Mouse (Mus musculus) neural tube, embryonic 15.5 days (tissue): Measurements from ENCODE around the gene Krt83. TPM values are rescaled to one million over a fixed set of nuclear protein-coding genes. Genes with fewer than 3 reads are reported as not detected.

ENCODE experiments used
- ATAC-seq: fragments of 200-750 bp; cut with Nextera tagmentation; 2 replicates; pipeline ENCODE4 v1.8.0; 2017; ENCODE audit warnings: mild to moderate bottlenecking, moderate TSS enrichment, moderate library complexity; ENCODE audit not compliant: low FRiP score
- H3K27ac ChIP-seq: fragments of 300-500 bp; sonication (generic); replicated peaks from 2 replicates; pipeline ENCODE4 v1.5.1; 2015; ENCODE audit warnings: mild to moderate bottlenecking, inconsistent platforms
- H3K27me3 ChIP-seq: fragments of 300-500 bp; sonication (generic); replicated peaks from 2 replicates; pipeline ENCODE4 v1.6.1; 2015; ENCODE audit warnings: inconsistent platforms
- H3K36me3 ChIP-seq: fragments of 300-500 bp; sonication (generic); 2 replicates; pipeline ENCODE4 v1.6.1; 2015; ENCODE audit warnings: inconsistent platforms
- H3K4me1 ChIP-seq: fragments of 300-500 bp; sonication (generic); 2 replicates; pipeline ENCODE4 v1.6.1; 2015; ENCODE audit warnings: inconsistent platforms
- H3K4me2 ChIP-seq: fragments of 300-500 bp; sonication (generic); 2 replicates; pipeline ENCODE4 v1.6.1; 2015; ENCODE audit warnings: inconsistent platforms, mild to moderate bottlenecking, moderate library complexity
- H3K4me3 ChIP-seq: fragments of 300-500 bp; sonication (generic); replicated peaks from 2 replicates; pipeline ENCODE4 v1.5.1; 2015; ENCODE audit warnings: mild to moderate bottlenecking, inconsistent platforms
- H3K9ac ChIP-seq: fragments of 300-500 bp; sonication (generic); replicated peaks from 2 replicates; pipeline ENCODE4 v1.6.1; 2015; ENCODE audit warnings: mild to moderate bottlenecking, inconsistent platforms
- H3K9me3 ChIP-seq: fragments of 300-500 bp; sonication (generic); replicated peaks from 2 replicates; pipeline ENCODE4 v1.6.1; 2016; ENCODE audit warnings: inconsistent platforms
- WGBS: fragments of 180-500 bp; shearing (Covaris S2); methylation state at CpG from one replicate; pipeline ENCODE4 v1.1.7; 2015; ENCODE audit warnings: mixed read lengths; 5-methylcytosine and 5-hydroxymethylcytosine counted together
- polyA plus RNA-seq: library from polyadenylated mRNA; unstranded; fragments of >200 nt; fragmentation: Nextera tagmentation; extraction: Ambion mirVana; gene quantifications from 2 replicates; pipeline ENCODE4 v1.2.1, GENCODE M21; 2015

Gene Krt83
- polyA plus RNA-seq, 1 experiment from 2014 or later = not detected

DNA sequence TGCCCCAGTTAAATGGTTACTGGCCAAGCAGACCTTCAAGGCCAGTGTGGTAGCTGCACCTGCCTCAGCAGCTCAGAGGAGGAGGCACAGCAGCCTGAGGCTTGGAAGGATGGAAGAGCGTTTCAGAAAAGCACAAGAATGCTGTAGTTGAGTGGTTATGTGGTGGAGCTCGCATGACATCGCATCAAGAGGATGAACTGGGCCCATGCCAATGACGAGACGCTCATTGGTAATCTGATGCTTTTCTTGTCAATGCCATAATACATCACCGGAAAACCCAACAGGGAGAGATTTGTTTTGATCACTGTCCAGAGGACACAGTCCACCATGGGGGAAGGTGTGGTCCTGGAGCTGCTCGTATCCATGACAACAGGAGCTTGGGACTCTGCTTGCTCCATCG lies 4.0 kb upstream of the Krt83 start:
- no peaks in the 10 kb centered on the region for H3K36me3 ChIP-seq
- H3K9ac ChIP-seq = no peak overlapping the region
- no peaks in the 10 kb centered on the region for H3K4me1 ChIP-seq
- no peak for ATAC-seq
- H3K27ac ChIP-seq = no peak overlapping the region
- 88% methylated on average over 8 of the region's 8 CpGs for WGBS
- H3K9me3 ChIP-seq = no peaks in the 10 kb centered on the region
- H3K4me3 ChIP-seq = no peak overlapping the region
- no peak overlapping the region for H3K4me2 ChIP-seq
- no peaks in the 10 kb centered on the region for H3K27me3 ChIP-seq

DNA sequence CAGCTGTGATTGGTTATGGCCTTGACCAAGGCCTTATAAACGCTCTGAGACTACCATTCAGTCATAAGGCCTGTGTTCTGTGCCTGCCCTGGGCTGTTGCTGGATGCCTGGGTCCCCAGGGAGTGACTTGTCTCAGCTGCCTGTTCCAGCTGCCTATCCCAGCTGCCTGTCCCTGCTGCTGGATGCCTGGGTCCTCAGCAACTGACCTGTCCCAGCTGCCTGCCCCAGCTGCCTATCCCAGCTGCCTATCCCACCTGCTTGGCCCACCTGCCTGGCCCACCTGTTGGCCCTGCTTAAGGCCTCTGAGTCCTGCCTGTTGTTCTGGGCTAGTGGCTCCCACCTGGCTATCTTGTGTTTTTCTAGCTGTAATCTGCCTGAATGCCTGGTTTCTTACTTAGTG lies 2.9 kb upstream of the Krt83 start:
- Histone ChIP-seq H3K9me3 (no peaks in the 10 kb centered on the region), H3K4me1 (no peaks in the 10 kb centered on the region), H3K4me2 (no peak overlapping the region), H3K27me3 (no peaks in the 10 kb centered on the region), H3K4me3 (no peak overlapping the region), H3K9ac (no peak overlapping the region), H3K36me3 (no peaks in the 10 kb centered on the region), H3K27ac (no peak overlapping the region)
- 55% methylated on average over 1 of the region's 1 CpGs for WGBS
- ATAC-seq = no peak

DNA sequence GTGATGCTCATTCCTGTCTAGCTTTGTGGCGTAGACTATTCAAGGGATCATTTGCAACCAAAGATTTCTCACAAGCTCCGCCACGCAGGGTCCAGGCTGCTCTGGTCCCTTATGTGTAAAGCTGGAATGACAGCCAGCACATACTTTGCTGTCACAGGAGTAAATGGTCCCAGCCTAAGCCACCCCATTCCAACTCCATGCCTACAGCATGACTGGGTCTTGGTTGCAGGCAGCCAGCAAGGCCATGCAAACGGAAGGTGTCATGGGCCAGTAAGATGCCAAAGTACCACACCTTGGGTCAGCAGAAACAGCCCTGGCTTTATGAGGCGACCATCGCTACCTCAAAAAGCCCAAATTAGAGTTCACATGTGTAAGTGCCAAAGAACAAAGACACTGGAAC lies 2.4 kb upstream of the Krt83 start:
- H3K9me3 ChIP-seq = no peaks in the 10 kb centered on the region
- H3K27ac ChIP-seq = no peak overlapping the region
- H3K4me3 ChIP-seq = no peak overlapping the region
- ATAC-seq = no peak
- no peak overlapping the region for H3K9ac ChIP-seq
- H3K27me3 ChIP-seq = no peaks in the 10 kb centered on the region
- H3K4me2 ChIP-seq = no peak overlapping the region
- 93% methylated on average over 6 of the region's 6 CpGs for WGBS
- H3K4me1 ChIP-seq = no peaks in the 10 kb centered on the region
- H3K36me3 ChIP-seq = no peaks in the 10 kb centered on the region

DNA sequence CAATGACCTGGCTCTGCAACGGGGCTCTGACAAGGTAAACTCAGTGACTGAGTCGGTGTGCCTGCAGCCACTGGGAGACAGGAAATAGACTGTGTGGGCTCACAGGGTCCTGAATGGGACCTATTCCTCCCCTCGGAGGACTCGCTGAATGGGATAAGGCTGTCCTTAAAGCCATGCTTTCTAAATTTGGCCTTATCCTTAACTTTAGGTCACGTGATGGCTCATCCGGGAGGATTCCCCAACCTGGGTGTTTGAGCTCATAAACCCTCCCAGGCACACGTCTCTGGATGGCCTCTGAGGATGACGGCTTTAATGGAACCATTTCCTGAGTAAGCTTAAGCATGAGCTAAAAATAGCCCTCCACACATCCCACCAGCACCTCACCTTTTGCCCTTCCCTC lies 1.4 kb upstream of the Krt83 start:
- Histone ChIP-seq H3K9me3 (no peaks in the 10 kb centered on the region), H3K4me1 (no peaks in the 10 kb centered on the region)
- WGBS = 55% methylated on average over 8 of the region's 8 CpGs

DNA sequence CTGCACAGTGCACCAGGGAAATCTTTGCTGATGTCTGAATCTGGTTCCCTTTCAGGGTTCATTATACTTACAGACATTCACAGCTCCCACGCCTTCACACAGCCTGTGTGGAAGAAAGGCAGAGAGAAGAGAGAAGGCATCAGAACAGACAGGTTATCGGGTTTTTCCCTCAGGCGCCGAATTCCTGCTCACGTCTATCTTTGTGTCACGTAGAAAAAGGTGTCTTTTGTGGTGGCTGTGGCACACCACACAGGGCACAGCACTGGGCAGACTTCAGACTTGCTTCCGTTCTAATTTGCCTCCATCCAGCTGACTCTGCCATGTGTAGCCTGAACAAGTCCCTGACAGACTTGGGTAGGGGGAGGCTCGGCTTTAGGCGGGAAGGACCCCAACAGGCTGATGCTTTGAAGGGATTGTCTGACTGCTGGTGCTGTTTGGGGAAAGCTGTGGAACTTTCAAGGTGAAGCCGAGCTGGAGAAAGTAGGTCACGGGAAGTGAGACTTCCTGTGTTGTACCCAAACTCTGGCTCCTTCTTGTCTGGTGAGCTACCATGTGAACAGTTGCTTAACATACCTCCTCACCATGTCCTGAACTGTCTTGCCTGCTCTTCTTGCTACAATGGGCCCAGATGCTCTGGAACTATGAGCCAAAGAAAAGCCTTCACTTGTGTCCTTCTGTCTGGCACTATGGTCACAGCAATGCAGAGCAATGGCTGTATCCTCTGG lies 5.2 kb downstream of the Krt83 start:
- no peaks in the 10 kb centered on the region for H3K9me3 ChIP-seq
- no peak overlapping the region for H3K4me2 ChIP-seq
- no peak for ATAC-seq
- H3K9ac ChIP-seq = no peak overlapping the region
- H3K27me3 ChIP-seq = no peaks in the 10 kb centered on the region
- no peaks in the 10 kb centered on the region for H3K36me3 ChIP-seq
- no peak overlapping the region for H3K27ac ChIP-seq
- no peaks in the 10 kb centered on the region for H3K4me1 ChIP-seq
- H3K4me3 ChIP-seq = no peak overlapping the region
- 86% methylated on average over 11 of the region's 11 CpGs for WGBS

More for the DNA sequence above, 1.4 kb upstream of the Krt83 start:
- no peaks in the 10 kb centered on the region for H3K27me3 ChIP-seq
- H3K4me3 ChIP-seq = no peak overlapping the region
- H3K4me2 ChIP-seq = no peak overlapping the region
- H3K9ac ChIP-seq = no peak overlapping the region
- H3K36me3 ChIP-seq = no peaks in the 10 kb centered on the region
- no peak overlapping the region for H3K27ac ChIP-seq
- no peak for ATAC-seq

DNA sequence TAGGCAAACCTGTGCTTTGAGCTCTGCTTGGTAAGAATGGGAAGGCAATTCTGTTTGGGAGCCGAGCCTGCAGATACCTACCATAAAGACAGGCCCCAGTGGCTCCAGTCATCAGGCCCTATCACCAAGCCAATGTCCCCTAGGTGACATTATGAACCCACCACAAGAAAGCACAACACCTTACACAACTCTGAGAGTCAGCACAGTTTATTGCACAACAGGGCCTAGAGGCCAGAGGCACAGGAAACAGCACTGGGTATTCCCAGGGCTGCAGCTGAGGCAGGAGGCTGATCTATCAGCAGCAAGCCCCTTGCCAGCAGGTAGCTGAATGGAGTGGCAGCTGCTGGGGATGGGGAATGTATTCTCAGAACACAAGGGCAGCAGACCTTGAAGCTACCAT lies 6.4 kb downstream of the Krt83 start:
- H3K27me3 ChIP-seq = no peaks in the 10 kb centered on the region
- H3K9ac ChIP-seq = no peak overlapping the region
- no peaks in the 10 kb centered on the region for H3K4me1 ChIP-seq
- H3K27ac ChIP-seq = no peak overlapping the region
- no peak overlapping the region for H3K4me2 ChIP-seq
- H3K9me3 ChIP-seq = no peaks in the 10 kb centered on the region
- H3K36me3 ChIP-seq = no peaks in the 10 kb centered on the region
- WGBS = 45% methylated on average over 1 of the region's 1 CpGs
- no peak for ATAC-seq
- no peak overlapping the region for H3K4me3 ChIP-seq

DNA sequence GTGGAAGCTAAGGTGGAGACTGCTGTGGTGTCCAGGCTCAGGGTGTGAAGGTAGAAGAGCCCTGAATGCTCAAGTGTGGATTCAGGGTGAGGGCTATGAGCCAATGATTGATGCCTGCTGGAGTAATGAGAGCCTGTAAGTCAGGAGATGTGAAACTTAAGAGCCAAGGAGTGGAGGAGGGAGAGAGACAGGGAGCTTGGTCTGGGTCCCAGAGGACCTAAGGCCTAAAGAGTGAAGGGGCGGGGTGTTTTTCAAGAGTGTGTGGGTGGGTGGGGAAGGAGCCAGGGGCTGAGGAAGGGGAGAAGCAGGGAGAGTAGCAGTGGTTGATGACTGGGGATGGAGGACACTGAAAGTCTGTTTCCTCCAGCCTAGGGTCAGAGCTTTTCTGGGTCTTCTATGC lies 7.7 kb downstream of the Krt83 start:
- Histone ChIP-seq H3K9me3 (no peaks in the 10 kb centered on the region), H3K4me2 (no peak overlapping the region), H3K36me3 (no peaks in the 10 kb centered on the region), H3K4me1 (peaks cover 12% of the 10 kb centered on the region), H3K4me3 (no peak overlapping the region), H3K27ac (no peak overlapping the region), H3K9ac (no peak overlapping the region), H3K27me3 (peaks cover 2% of the 10 kb centered on the region; the same call in 1 of the 2 replicates)
- ATAC-seq = no peak
- WGBS = 90% methylated on average over 1 of the region's 1 CpGs

DNA sequence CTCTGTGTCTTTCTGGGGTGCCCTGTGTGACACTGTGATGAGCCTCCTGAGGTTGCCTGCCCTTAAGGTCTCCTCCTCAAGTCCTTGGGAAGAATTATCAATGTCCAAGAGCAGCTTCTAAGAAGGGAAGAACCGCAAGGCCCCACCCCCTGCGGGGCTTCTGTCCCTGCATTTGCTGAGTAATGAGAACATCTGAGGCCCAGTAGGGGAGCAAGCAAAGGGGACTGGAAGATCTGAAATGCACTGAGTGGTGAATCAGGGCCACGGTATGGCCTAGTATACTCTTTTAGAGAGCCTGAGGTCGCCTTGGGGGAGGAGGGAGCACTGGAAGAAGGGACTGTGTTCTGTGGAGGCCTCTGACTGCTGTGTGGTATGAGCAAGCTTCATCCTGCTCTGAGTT lies 9.3 kb downstream of the Krt83 start:
- no peak overlapping the region for H3K4me3 ChIP-seq
- WGBS = 45% methylated on average over 4 of the region's 4 CpGs
- no peak overlapping the region for H3K9ac ChIP-seq
- H3K27me3 ChIP-seq = peaks cover 5% of the 10 kb centered on the region; the same call in 1 of the 2 replicates
- H3K4me2 ChIP-seq = no peak overlapping the region
- no peaks in the 10 kb centered on the region for H3K36me3 ChIP-seq
- no peak overlapping the region for H3K27ac ChIP-seq
- no peak for ATAC-seq
- H3K4me1 ChIP-seq = peaks cover 12% of the 10 kb centered on the region
- H3K9me3 ChIP-seq = no peaks in the 10 kb centered on the region

DNA sequence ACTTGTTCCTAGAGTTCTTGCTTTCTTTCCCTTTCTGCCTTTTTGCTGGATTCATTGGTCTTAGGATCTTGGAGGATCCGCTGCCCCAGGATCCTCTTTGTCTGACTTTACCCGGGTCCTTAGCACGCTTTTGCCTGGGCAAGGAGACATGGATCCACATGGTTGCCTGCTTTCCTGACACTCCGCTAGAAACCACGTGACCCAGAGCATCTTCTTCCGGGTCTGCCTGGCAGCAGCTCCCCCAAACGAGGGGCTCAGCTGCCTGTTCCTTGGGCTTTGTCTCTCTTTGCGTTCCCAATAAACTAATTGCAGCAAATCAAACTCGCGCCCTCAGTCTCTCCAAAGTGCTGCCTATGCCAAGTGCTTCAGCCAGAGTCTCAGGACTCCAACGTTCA lies 11.6 kb downstream of the Krt83 start:
- peak overlapping the region; percentile 12; the same call in 1 of the 2 replicates for H3K9ac ChIP-seq
- peak overlapping the region; percentile 71 for H3K4me2 ChIP-seq
- no peak; the same call in 1 of the 2 replicates for ATAC-seq
- peaks cover 12% of the 10 kb centered on the region for H3K4me1 ChIP-seq
- H3K36me3 ChIP-seq = no peaks in the 10 kb centered on the region
- 23% methylated on average over 11 of the region's 11 CpGs for WGBS
- peaks cover 8% of the 10 kb centered on the region; the same call in 1 of the 2 replicates for H3K27me3 ChIP-seq
- no peaks in the 10 kb centered on the region for H3K9me3 ChIP-seq
- H3K27ac ChIP-seq = no peak overlapping the region; the same call in 1 of the 2 replicates
- H3K4me3 ChIP-seq = peak overlapping the region; percentile 28

DNA sequence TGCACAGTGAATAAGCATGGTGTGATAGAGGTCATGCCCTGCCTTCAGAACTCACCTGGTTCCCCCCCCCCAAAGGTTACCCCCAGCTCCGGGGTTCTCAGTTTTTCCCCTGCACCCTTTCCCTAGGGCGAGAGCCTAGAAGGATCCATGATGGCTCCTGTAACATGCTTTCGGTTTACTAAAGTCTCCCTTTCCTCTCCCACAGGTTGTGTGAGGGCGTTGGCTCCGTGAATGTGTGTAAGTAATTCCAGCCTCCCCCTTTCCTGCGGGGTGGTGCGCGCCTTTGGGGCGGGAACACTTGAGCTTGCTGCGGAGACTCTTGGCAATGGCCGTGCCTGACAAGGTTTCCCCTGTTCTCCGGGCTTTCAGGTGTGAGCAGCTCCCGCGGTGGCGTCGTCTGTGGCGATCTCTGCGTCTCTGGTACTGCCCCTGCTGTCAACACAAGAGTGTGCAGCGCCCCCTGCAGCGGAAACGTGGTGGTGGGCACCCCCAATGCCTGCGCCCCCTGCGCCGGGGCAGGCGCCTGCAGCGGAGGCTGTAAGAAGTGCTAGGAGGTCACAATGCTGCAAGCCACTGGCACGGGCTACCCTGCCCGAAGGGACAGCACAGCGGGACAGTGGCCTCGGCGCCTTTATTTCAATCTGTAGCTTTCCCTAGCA lies 12.2 kb downstream of the Krt83 start:
- Histone ChIP-seq H3K9me3 (no peaks in the 10 kb centered on the region), H3K4me2 (peak overlapping the region; percentile 71), H3K4me3 (peak overlapping the region; percentile 28), H3K27me3 (peaks cover 8% of the 10 kb centered on the region; the same call in 1 of the 2 replicates), H3K36me3 (no peaks in the 10 kb centered on the region), H3K9ac (peak overlapping the region; percentile 12; the same call in 1 of the 2 replicates), H3K4me1 (peaks cover 12% of the 10 kb centered on the region), H3K27ac (no peak overlapping the region)
- ATAC-seq = no peak
- whole genome bisulfite sequencing = 9% methylated on average over 31 of the region's 31 CpGs

DNA sequence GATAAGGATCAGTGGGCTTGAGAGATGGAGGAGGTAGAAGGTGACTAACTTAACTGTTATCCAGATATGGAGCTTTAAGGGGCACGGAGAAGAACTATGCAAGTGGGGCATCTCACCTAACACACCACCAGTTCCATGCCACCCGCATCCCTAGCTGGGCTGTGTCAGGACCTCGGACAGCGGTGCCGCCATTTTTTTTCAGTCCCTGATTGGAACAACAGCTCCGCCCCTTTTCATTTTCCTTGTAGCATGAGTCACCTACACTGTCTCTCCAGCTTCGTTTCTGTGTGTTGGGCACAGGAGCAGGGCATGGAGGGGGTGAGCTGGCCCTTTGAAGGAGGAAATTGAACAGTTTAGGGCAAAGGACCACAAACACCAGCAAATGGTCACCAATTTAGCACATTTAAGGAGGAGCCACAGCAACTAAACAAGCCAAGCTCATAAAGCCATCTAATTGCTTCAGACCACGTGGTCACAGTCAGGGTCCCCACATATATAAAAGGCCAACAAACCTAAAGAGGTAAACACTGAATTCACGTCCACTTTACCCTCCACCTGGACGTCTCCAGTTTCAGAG lies 18.3 kb downstream of the Krt83 start, which contains the start of gene Krt86:
TSS of gene Krt86 (plus strand) at position 527 of the 577 bp plus-strand sequence.
- Histone ChIP-seq H3K27me3 (0 out of 2 replicates have a peak, but pooled peaks cover 4% of the 10 kb centered on the region), H3K4me2 (no peak within 1 kb of the TSS)
- WGBS = 25% methylated on average over 10 of the region's 10 CpGs

DNA sequence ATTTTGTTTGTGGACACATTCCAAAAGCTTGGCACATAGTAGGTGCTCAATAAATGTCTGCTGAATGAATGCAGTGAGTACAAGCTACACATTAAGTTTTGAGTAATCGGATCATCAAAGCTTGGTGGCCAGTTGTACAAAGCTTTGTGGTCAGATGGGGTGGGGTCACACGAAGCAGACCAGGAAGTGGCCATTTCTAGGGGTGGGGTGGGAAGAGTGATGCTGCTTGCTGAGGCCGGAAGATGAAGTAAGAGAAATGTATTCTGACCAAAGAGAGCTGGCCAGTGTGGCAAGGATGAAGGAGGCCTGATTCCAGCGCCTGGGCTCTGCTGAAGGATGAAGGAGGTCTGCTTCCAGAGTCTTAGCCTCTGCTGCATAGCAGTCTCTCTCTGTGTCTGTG lies 22.2 kb downstream of the Krt83 start:
- ATAC-seq = no peak
- no peak overlapping the region for H3K4me2 ChIP-seq
- no peaks in the 10 kb centered on the region for H3K36me3 ChIP-seq
- no peak overlapping the region for H3K4me3 ChIP-seq
- H3K9ac ChIP-seq = no peak overlapping the region
- H3K27ac ChIP-seq = no peak overlapping the region
- 86% methylated on average over 4 of the region's 4 CpGs for WGBS
- H3K4me1 ChIP-seq = no peaks in the 10 kb centered on the region
- no peaks in the 10 kb centered on the region for H3K9me3 ChIP-seq
- no peaks in the 10 kb centered on the region for H3K27me3 ChIP-seq

More for the DNA sequence above, 18.3 kb downstream of the Krt83 start, which contains the start of gene Krt86:
- no peaks in the 10 kb centered on the region for H3K36me3 ChIP-seq
- H3K4me3 ChIP-seq = no peak within 1 kb of the TSS
- H3K9me3 ChIP-seq = no peaks in the 10 kb centered on the region
- no peak for ATAC-seq
- H3K27ac ChIP-seq = no peak within 1 kb of the TSS
- H3K4me1 ChIP-seq = no peaks in the 10 kb centered on the region
- no peak within 1 kb of the TSS for H3K9ac ChIP-seq
